Mouse (Mus musculus) liver (tissue): ENCODE results near the gene Crb2.
A peak's percentile ranks its signal among the peaks of the same experiment; 100 is the strongest.

ENCODE experiments used
- DNase-seq: peaks from one replicate; pipeline ENCODE4 v3.0.0-alpha.2; 2020; ENCODE audit warnings: mixed read lengths

Gene Crb2

GRCm38 (mm10) chr2:37767080-37767547, 8.9 kb upstream of the Crb2 start:
- DNase-seq: no peak

- no peak for DNase-seq
Measured at GRCm38 (mm10) chr2:37767739-37768138, 8.3 kb upstream of the Crb2 start.

- DNase-seq: no peak
Measured at GRCm38 (mm10) chr2:37768903-37769302, 7.1 kb upstream of the Crb2 start.

GRCm38 (mm10) chr2:37769793-37770192, 6.3 kb upstream of the Crb2 start:
- no peak for DNase-seq

DNA sequence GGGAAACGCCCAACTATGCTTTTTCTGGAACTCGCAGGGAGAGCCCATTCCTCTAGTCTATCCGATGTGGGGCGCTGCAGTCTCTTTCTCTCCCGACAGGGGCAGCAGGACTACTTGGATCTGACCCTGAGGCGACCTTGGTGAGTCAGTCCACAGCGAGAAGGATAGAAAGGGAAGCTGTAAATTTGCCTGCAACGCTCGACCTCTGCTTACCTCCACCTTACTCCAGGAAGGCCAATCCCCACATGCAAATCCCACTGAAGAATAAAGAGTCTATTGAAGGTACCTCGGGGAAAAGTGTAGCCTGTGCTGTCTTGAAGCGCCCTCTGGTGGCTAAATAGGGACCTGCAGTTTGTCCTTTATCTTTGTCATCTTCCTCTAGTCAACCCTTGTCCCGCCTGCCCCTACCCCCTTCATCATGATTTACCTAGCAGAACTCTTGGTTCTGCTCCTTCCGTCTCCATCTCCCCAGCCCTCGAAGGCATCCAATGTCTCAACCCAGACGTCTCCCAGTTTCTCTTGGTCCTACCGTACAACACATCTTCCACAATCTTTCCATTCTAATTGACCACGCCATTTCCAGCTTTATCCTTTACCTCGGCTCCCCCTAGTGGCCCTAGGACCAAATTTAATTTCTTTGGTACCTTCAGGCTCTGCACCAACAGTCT, 4.3 kb upstream of the Crb2 start:
- DNase-seq: peak; percentile 83

GRCm38 (mm10) chr2:37774571-37774970, 1.5 kb upstream of the Crb2 start:
- peak; percentile 40 for DNase-seq

DNA sequence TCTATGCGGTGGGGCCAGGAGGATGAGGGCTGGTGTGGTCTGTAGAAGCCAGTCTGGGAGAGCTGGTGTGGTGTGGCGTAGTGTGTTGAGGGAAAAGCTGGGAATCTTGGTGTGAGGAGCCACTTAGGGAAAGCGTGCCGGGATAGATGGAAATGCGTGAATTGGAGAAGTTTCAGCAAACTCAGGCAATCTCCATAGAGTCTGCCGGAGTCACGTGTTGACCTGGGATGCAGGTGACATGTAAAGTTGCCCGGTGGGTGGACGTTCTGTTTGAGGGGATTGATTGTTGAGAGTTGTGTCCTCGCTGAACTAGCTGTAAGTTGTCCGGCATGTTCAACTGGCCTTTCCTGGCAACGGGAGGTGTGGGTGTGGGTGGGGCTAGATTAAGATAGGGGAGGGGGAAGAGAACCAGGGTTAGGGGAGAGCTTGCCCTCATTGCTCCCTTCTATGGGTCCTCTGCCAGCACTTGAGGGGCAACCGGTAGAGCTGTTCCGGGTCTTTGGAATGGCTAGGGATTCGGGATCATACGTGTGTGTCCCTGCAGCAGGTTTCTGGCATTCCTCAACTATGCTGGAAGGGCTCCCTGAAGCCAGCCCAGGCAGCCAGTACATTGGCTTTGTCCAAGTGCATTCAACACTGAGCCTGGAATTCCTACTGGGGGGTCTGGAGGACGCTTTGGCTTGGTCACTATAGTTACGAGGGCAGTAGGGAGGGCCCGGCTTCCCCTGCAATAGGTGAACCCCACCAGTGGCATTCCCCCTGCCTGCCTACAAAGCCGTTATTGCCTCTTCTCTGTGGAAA, 762 bp downstream of the Crb2 start:
- no peak for DNase-seq

DNA sequence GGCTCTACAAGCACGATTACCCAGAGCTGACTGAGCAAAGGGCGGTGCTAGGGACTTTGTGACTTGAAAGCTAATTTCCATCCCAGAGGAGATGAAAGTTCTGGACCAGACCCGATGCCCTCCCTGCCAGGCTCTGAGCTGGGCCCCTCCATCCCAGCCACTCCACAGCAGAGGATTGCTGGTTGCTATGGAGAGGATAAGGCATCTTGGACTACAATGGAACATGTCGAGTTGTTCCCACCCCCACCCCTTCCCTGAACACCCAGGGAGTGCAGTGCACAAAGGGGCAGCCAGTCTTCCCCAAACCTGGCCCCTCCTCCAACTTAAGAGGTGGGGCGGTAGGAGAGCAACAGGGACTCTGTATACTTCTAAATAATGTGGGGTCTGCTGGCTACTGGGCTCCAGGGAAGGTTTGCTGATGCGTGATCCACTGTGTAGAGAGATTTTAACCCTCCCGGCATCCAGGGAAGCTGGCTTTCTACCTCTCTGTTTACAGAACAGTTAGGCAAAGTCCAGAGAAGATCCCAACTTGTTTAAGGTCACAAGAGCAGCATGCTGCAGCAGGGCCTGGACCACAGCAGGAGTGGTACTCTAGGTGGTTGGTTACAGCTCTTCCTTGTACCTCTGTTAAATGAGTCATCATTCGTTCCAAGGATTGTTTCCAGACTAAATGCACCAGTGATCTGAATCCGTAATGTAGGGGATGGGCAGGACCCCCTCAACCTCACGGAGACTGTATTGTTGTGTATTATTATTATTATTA, 2.1 kb downstream of the Crb2 start:
- DNase-seq: no peak

DNA sequence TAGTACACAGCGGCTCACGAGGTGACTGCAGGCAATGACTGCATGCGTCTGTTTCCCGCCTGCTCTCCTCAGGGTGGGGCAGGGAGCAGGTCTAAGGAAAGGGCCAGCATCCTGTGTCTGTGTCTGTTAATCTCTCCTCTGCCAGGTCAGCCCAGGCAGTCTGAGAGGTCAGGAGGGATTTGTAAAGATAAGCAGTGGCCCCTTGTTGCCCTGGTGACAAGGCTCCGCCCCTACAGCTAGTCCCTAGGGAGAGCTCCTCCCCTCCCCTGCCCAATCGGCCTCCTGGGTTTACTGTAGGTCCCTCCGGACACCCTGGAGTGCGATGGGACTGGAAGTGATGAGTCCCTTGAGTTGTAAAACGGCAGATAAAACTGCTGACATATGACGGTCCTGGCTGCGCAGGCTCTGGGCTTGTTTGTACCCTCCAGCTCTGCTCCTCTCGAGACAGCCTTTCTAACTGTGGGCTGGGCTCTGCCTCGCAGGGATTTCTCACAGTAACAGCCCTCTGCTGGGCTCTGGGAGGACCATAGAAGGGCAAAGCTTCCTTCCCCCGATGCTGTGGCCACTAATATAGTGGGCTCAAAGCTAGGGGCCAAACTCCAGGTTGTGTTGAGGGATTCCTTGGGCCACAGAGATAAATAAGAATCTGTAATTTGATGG, 4.4 kb downstream of the Crb2 start:
- DNase-seq: peak; percentile 88

DNA sequence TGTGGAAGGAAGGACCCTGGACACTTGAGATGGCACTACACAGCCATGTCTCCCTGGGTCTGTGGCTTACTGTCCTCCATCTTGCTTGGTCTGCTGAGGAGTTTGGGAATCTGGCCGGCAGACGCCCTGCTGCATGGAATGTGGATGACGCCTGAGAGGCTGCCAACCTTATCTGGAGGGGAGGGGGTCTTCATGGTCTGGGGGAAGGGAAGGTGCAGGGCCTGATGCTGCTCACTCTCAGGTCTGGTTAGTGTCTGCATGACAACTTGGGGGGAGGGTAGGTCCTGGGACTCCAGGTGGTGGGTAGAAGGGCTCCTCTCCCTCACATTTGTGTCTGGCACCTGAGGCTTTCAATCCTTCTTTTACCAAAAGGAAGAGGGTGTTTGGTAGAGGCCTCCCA, 5.4 kb downstream of the Crb2 start:
- DNase-seq: no peak

DNA sequence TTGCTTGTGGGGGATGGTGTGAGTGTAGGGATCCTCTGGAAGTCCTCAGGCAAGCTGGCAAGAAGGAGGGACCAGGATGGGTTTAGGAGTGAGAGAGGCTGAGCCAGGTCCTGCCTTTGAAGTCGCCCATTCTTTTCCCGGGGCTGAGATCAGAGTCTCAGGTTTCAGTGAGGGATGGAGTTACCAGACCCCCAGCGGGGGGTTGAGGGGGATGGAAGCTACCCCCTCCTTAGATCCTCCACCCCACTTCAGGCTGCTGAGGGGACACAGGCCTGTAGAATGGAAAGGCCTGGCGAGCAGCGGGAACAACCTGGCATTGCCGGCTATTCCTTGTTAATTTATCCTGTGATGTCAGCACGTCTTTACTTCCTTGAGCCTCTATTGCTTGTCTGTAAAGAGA, 6.0 kb downstream of the Crb2 start:
- no peak for DNase-seq

DNA sequence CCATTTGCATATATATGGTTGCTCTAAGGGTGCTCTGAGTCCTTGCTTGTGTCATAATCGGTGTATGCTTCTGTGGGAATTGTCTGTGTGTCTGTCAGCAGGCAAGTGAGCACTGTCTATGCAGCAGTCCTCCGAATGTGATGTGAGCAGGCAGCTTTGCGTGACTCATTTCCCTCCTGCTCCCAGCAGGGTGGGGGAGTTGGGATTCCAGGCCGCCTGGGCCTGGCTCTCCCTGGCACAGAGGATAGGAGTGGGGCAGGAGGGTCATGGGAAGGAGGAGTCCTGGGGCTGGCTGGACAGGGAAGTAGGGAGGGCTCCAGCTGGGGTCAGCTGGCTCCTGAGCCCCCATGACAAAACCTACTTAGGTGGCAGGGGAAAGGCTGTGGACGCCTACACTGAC, 8.4 kb downstream of the Crb2 start:
- no peak for DNase-seq

DNA sequence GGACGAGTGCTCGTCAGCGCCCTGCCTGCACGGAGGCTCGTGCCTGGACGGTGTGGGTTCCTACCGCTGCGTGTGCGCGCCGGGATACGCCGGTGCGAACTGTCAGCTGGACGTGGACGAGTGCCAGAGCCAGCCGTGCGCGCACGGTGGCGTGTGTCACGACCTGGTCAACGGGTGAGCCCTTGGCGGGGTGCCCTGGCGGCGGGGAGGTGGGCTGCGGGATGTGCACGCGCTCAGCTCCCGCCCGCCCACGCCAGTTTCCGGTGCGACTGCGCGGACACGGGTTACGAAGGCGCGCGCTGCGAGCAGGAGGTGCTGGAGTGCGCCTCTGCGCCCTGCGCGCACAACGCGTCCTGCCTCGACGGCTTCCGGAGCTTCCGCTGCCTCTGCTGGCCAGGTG, 10.4 kb downstream of the Crb2 start:
- DNase-seq: no peak

GRCm38 (mm10) chr2:37788176-37788962, 12.3 kb downstream of the Crb2 start:
- DNase-seq: no peak

- DNase-seq: no peak
Measured at GRCm38 (mm10) chr2:37789029-37789428, 13.0 kb downstream of the Crb2 start.

- no peak for DNase-seq
Measured at GRCm38 (mm10) chr2:37789995-37790394, 13.9 kb downstream of the Crb2 start.

DNA sequence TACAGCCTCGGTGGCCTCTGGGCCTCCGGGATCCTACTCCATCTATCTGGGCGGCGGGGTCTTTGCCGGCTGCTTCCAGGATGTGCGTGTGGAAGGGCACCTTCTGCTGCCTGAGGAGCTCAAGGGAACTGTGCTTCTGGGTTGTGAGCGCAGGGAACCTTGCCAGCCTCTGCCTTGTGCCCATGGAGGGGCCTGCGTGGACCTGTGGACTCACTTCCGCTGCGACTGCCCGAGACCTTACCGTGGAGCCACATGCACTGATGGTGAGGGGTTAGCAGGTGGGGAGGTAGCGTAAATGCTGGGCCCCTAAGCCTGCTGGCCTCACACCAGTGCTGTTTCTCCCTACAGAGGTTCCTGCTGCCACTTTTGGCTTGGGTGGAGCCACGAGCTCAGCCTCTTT, 14.7 kb downstream of the Crb2 start:
- no peak for DNase-seq

- DNase-seq: no peak
Measured at GRCm38 (mm10) chr2:37791340-37791739, 15.3 kb downstream of the Crb2 start.

- no peak for DNase-seq
Measured at GRCm38 (mm10) chr2:37796021-37796420, 20.0 kb downstream of the Crb2 start.

DNA sequence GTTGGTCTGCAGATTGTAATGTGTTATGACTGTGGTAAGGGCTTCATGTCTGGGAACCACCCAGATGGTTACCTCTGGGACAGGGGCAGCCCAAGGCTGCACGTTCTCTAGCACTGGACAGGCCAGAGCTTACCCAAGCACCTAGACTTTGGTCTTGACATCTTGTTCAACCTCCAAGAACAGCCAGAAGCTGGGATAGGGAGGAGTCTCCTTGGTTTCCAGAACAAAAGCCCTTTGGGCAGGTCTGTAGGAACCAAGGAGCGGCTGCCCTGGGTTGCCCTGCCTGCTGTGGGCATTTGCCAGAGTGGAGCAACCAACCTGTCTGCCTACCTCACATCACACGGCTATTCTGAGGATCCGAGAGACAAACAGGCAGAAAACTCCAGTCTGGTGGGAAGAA, 21.0 kb downstream of the Crb2 start:
- DNase-seq: no peak

DNA sequence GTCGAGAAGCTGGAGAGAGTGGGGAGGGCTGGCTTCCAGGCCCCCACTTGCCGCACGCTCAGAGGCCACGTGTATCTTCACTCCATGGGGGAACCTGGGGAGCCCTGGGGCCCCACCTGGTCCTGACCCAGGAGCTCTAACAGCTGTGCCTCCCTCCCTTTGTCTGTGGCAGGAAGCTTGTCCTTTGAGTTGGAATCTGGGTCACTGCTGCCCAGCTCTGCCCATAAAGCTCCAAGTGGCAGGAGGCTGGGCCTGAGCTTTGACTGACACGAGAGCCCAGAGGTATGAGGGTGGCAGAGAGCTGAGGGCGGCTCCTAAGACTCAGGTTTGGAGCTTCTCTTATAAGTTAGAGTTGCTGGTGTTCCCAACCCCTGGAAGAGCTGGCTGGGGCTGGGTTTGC, 23.1 kb downstream of the Crb2 start:
- no peak for DNase-seq

- DNase-seq: no peak
Measured at GRCm38 (mm10) chr2:37801687-37802086, 25.6 kb downstream of the Crb2 start.
